Mouse (Mus musculus): ENCODE measurements at regions not wholly inside any gene's neighbourhood (a gene's known extent, or its start where the extent isn't known, plus 50 kb on each side); places are given as distances from the start of the nearest gene placed in this dataset.

GRCm38 (mm10) chr16:51910046-51910445 lies 121.0 kb upstream of the Cblb start:
- no peak for DNase-seq (ENCODE audit: low spot score in 2 of 2)

DNA sequence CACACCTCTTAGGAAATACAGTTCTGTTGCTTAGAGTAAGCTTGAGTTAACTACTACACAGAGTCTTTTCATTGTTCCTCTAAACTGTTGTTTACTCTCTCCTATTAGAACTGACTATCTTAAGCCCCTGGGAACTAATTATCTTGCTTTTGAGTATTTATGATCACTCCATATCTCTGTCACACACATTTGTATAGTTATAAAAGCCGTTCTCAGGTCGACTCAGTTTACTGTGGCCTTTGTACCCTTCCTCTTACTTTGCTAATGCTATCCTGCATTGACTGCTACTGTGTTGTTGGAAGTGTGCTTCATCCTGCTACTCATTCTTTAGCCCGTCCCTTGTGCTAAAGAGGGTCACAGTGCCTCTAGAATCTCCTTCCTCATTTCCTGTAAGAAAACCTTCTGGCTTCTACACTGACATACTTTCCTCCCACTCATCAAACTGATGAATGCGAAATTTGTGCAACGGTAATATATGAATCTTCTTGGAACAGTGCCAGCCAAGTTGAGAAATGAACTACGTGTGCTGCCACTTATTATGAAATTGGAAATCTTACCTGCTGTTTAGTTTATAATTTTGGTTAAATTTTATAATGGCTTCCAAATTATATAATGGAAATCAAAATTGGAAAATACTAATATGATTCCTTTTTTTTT lies 119.8 kb upstream of the Cblb start:
- DNase-seq (ENCODE audit: low spot score in 2 of 2): no peak

- DNase-seq (ENCODE audit: low spot score in 2 of 2): no peak
Measured at GRCm38 (mm10) chr16:51915034-51915928, 115.7 kb upstream of the Cblb start.

DNA sequence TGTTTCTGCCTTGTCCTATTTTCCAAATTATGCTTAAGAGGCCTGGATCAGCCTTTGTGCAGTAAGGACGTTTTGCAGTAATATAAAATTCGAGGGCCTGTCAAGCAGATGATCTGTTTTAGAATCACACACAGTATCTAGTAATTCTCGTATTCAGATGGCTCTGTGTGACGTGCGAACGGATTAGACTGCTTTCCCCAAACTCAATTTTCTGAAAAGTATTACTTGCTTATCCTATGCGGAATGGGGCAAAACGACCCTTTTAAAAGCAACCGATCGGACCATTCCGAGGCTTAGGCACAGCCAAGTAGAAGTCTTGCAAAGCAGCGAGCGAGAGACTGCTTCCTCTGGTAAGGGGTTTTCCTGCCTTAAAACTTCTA lies 115.1 kb upstream of the Cblb start:
- DNase-seq (ENCODE audit: low spot score in 2 of 2): no peak

DNA sequence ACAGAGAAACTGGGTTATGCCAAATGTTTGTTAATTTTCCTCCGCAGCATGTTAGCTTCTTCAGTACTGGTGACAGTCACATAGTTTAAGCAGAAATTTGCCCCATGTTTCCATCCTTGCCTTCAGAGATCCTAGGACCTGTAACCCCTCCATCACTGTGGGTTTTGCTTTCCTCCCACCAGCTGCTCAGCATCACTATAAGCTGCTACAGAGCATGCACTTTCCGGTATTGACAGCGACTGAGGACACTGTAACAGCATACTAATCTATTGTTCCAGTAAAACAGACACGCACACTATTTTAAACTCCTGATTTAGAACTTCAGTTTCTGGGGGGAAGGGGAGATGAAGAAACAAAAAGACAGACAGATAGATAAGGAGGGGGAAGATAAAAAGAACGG lies 114.7 kb upstream of the Cblb start:
- no peak for DNase-seq (ENCODE audit: low spot score in 2 of 2)

DNA sequence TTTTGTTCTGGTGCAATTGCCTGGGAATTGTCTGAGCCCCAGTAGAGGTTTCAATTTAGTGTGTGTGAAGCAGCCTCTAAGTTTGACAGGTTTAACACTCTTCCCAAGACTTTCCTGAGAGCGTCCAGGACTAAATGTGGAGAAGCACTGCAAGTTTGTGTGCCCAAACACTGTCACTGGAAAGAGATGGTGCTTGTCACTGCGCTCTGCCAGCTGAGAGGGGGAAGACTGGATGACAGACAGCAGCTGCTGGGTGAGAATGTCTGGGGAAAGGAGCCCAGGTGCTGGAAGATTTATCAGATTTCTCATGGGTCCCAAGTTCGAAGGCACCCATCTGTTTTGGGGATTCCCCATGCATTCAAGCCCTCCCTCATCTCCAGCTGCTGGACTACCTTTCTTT lies 114.2 kb upstream of the Cblb start:
- no peak for DNase-seq (ENCODE audit: low spot score in 2 of 2)

DNA sequence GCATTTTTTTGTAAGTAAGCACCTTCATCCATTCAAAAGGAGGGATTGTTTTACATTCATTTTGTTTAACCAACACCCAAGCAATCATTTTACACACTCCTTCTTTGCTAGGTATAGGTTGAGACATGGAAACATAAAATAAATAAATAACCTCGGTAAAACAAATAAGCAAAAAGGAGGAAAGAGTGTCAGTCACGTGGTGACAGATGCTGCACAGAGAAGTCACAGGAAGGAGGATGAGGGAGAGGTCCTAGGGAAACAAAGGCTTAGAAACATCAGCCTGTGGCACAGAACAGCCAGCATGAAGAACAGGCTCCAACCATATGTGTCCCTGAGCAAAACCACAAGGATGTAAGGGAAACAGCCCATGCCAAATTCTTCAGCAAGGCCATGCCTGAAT lies 113.5 kb upstream of the Cblb start:
- no peak for DNase-seq (ENCODE audit: low spot score in 2 of 2)

GRCm38 (mm10) chr16:51921025-51921424 lies 110.0 kb upstream of the Cblb start:
- no peak for DNase-seq (ENCODE audit: low spot score in 2 of 2)

GRCm38 (mm10) chr16:51922589-51922988 lies 108.4 kb upstream of the Cblb start:
- DNase-seq (ENCODE audit: low spot score in 2 of 2): no peak

DNA sequence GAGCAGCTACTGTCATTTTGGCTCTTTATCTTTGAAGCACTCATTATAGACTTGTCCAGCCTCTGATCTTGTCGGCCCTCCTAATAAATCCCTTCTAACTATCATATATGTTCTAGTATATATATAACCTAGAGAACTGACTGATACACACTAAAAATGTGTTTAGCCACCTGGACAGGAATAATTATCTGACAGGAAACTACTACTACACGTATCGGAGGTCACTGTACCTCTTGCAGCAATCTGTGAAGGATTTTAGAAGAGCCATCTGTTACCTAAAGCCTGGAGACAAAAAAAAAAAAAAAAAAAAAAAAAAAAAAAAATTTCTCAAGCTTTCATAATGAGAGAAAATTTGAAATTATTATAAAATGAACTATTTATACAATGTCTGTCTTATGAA lies 105.4 kb upstream of the Cblb start:
- no peak for DNase-seq (ENCODE audit: low spot score in 2 of 2)

- DNase-seq (ENCODE audit: low spot score in 2 of 2): no peak
Measured at GRCm38 (mm10) chr16:51933122-51933521, 97.9 kb upstream of the Cblb start.

- no peak for DNase-seq (ENCODE audit: low spot score in 2 of 2)
Measured at GRCm38 (mm10) chr16:51933965-51934364, 97.1 kb upstream of the Cblb start.

DNA sequence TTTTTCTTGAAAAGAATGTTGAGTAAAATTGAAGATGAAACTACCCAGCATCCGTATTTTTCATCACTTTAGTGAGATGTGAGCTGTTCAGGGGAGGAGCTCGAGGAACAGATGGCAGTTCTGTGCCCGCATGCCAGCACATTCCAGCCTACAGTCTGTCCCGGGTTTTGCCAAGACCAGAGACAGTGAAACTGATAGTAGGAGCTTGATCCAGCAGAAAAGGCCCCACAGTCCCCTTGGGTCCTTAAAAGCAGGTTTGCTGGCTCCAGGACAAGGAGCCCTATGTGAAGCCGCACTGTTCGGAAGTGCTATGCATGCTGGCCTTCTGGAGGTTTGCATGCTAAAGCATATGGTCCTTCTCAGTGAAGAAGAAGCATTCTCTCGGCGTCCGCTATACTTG lies 93.7 kb upstream of the Cblb start:
- DNase-seq (ENCODE audit: low spot score in 2 of 2): peak; percentile 56 to 61

DNA sequence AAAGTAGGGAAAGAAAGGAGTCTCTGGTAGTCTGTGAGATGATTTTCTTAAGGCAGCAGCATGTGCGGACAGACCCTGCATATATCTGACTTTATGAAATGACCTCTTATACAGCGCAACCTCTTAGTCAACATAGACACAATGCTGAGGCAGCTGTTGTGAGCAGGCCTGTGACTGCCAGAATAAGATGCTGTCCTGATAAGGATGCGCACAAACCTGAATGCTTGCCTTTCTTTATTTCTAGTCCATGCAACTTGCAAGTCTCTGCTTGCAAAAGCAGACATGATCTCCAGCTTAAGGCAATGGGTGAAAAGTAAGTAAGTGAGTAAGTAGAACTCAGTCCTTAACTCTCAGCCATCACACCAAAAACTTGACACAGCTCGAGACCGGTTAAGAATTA lies 92.0 kb upstream of the Cblb start:
- no peak for DNase-seq (ENCODE audit: low spot score in 2 of 2)

DNA sequence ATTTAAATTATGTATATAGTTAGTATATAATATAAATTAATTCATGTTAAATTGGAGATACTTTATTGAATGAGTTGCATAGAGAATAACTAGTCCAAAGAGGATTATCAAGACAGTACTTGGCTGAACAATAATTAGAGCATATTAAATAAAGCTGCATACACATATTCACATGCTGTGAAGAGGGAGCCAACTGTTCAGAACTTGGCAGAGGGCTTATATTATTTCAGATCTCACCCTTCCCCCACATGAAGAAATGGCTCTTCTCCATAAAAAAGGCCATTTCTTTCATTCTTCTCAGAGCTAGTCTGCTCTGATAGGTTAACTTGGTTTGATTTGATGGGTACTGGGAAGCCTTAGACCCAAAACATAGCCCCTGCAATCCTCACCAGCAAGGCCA lies 90.5 kb upstream of the Cblb start:
- DNase-seq (ENCODE audit: low spot score in 2 of 2): no peak

DNA sequence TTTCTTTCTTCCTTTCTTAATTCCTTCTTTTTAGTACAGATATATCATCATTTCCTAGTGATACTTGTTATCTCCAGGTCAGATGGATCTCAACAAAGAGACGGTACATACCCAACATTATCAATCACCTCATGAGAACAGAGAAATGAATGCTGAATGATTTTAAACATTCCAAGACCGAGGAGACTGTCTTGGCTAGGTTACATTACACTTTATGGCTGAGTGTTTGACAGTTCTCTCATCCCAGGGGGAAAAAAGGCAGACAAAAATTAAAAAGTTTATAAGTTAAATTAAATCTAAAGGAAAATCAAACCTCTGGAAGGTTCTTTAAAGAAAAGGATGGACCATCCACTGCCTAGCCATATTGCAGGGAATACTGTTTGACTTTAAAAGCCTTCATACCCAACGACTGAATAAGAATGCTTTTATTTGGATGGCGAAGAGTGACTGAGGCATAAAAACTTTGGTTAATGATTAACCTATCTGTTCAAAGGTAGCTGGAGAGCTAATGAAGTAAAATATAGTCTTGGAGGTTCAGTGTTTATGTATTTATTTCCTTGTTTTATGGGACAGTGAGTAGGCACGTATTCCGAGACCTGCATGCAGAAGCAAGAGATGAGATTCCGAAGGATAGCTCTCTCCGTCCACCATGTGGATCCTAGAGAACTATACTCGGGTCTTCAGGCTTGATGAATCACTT lies 88.4 kb upstream of the Cblb start:
- DNase-seq (ENCODE audit: low spot score in 2 of 2): no peak

GRCm38 (mm10) chr16:51967051-51967845 lies 63.8 kb upstream of the Cblb start:
- DNase-seq (ENCODE audit: low spot score in 2 of 2): no peak
